Mouse (Mus musculus) erythroblast, embryonic 14.5 days (primary cell): ENCODE measurements around the gene Tiam2.

ENCODE experiments used
- GATA1 ChIP-seq: IDR thresholded peaks from 2 replicates; pipeline ENCODE4 v1.6.1; 2012; ENCODE audit warnings: low read length, inconsistent platforms, mixed read lengths
- TAL1 ChIP-seq: IDR thresholded peaks from 3 replicates; pipeline ENCODE4 v1.6.1; 2012; ENCODE audit warnings: low read length, inconsistent platforms, mixed read lengths

DNA sequence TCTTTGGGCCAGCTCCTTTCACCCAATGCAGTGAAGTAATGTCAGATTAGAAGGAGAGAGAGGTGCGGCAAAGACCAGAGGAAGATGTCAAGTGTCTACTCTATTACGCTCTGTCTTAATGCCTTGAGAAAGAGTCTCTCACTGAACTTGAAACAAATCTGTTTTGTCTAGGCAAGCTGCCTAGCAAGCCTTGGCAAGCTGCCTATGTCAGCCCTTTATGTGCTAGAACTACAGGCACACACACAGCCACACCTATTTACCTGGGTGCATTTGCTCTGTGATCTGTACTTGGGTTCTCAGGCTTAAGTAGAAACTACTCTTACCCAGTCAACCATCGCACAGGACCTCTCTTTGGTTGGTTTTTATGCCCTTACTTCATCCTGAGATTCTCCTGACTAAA is 40.4 kb downstream of the Tiam2 start:
- TF ChIP-seq GATA1, result no peak
- no peak for TF ChIP-seq TAL1
